ENCODE assay signal across 16 mouse cellular contexts in genomic region chr4:24437258-24437657, GRCm38 (mm10).
"Had no signal": no experiment of that assay in that cellular context is flagged by ENCODE, and none has a peak within 500 bp of the region (broad histone marks: within the 10 kb centered on the region; RNA-seq: fewer than 3 reads in every experiment).

No protein-coding gene starts in this region.

- H3K27me3 ChIP-seq: liver, embryonic 15.5 days; lung, embryonic 15.5 days; megakaryocyte, embryonic 14.5 days; midbrain, embryonic 12.5 days; midbrain, embryonic 15.5 days; neural tube, embryonic 12.5 days; stomach, embryonic 15.5 days had no signal

- H3K9me3 ChIP-seq: liver, embryonic 15.5 days; lung, embryonic 15.5 days; midbrain, embryonic 10.5 days; midbrain, embryonic 12.5 days; midbrain, embryonic 15.5 days; neural tube, embryonic 12.5 days; stomach, embryonic 15.5 days had no signal

- H3K9ac ChIP-seq: liver, embryonic 15.5 days; liver, postnatal 0 days; lung, embryonic 15.5 days; midbrain, embryonic 12.5 days; midbrain, embryonic 15.5 days; neural tube, embryonic 12.5 days; stomach, embryonic 15.5 days had no signal

- DNase-seq: liver, postnatal 0 days; lung, adult 2 months; lung, postnatal 4 days; right cerebral cortex, postnatal 14 days; thymus, postnatal 14 days; thymus, postnatal 36 days had no signal

- H3K27ac ChIP-seq: liver, embryonic 15.5 days; lung, embryonic 15.5 days; midbrain, embryonic 10.5 days; midbrain, embryonic 12.5 days; midbrain, embryonic 15.5 days; neural tube, embryonic 12.5 days; stomach, embryonic 15.5 days; stomach, postnatal 0 days had no signal

- H3K36me3 ChIP-seq: liver, embryonic 15.5 days; lung, embryonic 15.5 days; midbrain, embryonic 10.5 days; midbrain, embryonic 12.5 days; midbrain, embryonic 15.5 days; neural tube, embryonic 12.5 days; stomach, embryonic 15.5 days had no signal

- ATAC-seq: liver, postnatal 0 days; lung, postnatal 0 days; midbrain, embryonic 15.5 days had no signal

- H3K4me1 ChIP-seq: liver, embryonic 15.5 days; lung, embryonic 15.5 days; megakaryocyte, embryonic 14.5 days; midbrain, embryonic 10.5 days; midbrain, embryonic 12.5 days; midbrain, embryonic 15.5 days; neural tube, embryonic 12.5 days; stomach, embryonic 15.5 days had no signal

- H3K4me2 ChIP-seq: liver, embryonic 15.5 days; lung, embryonic 15.5 days; midbrain, embryonic 12.5 days; midbrain, embryonic 15.5 days; neural tube, embryonic 12.5 days; stomach, embryonic 15.5 days had no signal

- H3K4me3 ChIP-seq: liver, embryonic 15.5 days; lung, embryonic 15.5 days; megakaryocyte, embryonic 14.5 days; midbrain, embryonic 10.5 days; midbrain, embryonic 12.5 days; midbrain, embryonic 15.5 days; neural tube, embryonic 12.5 days; stomach, embryonic 15.5 days had no signal
